Mouse (Mus musculus) heart, embryonic 16.5 days (tissue): ENCODE measurements around the gene Armc9. TPM values are rescaled to one million over a fixed set of nuclear protein-coding genes. Genes with fewer than 3 reads are reported as not detected.

Experiments used
- ATAC-seq: fragments of 200-750 bp; cut with Nextera tagmentation; replicated peaks from 2 replicates; pipeline ENCODE4 v1.8.0; 2017; ENCODE audit warnings: moderate number of reproducible peaks; ENCODE audit not compliant: insufficient read depth, low FRiP score; ENCODE audit errors: extremely low read depth
- H3K27ac ChIP-seq: fragments of 300-500 bp; sonication (generic); 2 replicates; pipeline ENCODE4 v1.5.1; 2014; ENCODE audit warnings: mild to moderate bottlenecking, low read length, control low read depth, moderate library complexity
- H3K27me3 ChIP-seq: fragments of 300-500 bp; sonication (generic); 2 replicates; pipeline ENCODE4 v1.6.1; 2014; ENCODE audit warnings: low read length, mixed read lengths; ENCODE audit not compliant: control insufficient read depth, insufficient read depth
- H3K36me3 ChIP-seq: fragments of 300-500 bp; sonication (generic); 2 replicates; pipeline ENCODE4 v1.6.1; 2014; ENCODE audit not compliant: control insufficient read depth, insufficient read depth
- H3K4me1 ChIP-seq: fragments of 300-500 bp; sonication (generic); 2 replicates; pipeline ENCODE4 v1.6.1; 2014; ENCODE audit warnings: low read length, mixed read lengths; ENCODE audit not compliant: control insufficient read depth, insufficient read depth
- H3K4me2 ChIP-seq: fragments of 300-500 bp; sonication (generic); 2 replicates; pipeline ENCODE4 v1.6.1; 2014; ENCODE audit warnings: low read depth, mild to moderate bottlenecking, control low read depth, low read length
- H3K4me3 ChIP-seq: fragments of 300-500 bp; sonication (generic); 2 replicates; pipeline ENCODE4 v1.5.1; 2014; ENCODE audit warnings: mild to moderate bottlenecking, control low read depth, low read length
- H3K9ac ChIP-seq: fragments of 300-500 bp; sonication (generic); 2 replicates; pipeline ENCODE4 v1.6.1; 2014; ENCODE audit warnings: low read length, control low read depth
- H3K9me3 ChIP-seq: fragments of 300-500 bp; sonication (generic); replicated peaks from 2 replicates; pipeline ENCODE4 v1.6.1; 2016; ENCODE audit warnings: low read length; ENCODE audit not compliant: control insufficient read depth
- WGBS: fragments of 180-500 bp; shearing (Covaris S2); extraction: QIAGEN DNeasy Blood & Tissue Kit; methylation state at CpG from one replicate; pipeline ENCODE4 v1.1.7; 2014; 5-methylcytosine and 5-hydroxymethylcytosine counted together
- polyA plus RNA-seq: library from polyadenylated mRNA; unstranded; fragments of >200 nt; fragmentation: Nextera tagmentation; extraction: Ambion mirVana; gene quantifications from 2 replicates; pipeline ENCODE4 v1.2.1, GENCODE M21; 2015

Gene Armc9
- polyA plus RNA-seq, 1 experiment from 2014 or later: 12.4 TPM

DNA sequence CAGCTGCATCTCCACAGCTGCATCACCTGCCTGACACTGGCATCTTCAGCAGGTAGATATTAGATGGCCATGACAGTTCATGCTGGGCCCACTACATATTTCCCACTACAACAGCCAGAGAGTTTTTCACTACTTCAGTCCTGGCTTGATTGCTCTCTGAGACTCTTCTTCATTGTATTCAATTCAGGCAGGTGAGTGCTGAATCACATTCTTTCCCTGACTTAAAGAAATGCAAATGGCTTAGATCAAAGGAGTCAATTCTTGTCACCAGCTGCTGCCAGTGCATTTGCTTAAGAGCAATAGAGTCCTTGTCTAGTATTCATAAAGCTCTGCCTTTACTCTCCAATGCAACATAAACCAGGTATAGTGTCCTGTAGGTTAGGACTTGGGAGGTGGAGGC is 46.7 kb downstream of the Armc9 start:
- ATAC-seq: no peak
- no peak overlapping the region for H3K4me3 ChIP-seq
- H3K9ac ChIP-seq: no peak overlapping the region
- H3K9me3 ChIP-seq: no peaks in the 10 kb centered on the region
- no peaks in the 10 kb centered on the region for H3K27me3 ChIP-seq
- H3K4me1 ChIP-seq: 0 out of 2 replicates have a peak, but pooled peaks cover 2% of the 10 kb centered on the region
- H3K36me3 ChIP-seq: peaks cover 9% of the 10 kb centered on the region
- no peak overlapping the region for H3K4me2 ChIP-seq
- H3K27ac ChIP-seq: no peak overlapping the region

DNA sequence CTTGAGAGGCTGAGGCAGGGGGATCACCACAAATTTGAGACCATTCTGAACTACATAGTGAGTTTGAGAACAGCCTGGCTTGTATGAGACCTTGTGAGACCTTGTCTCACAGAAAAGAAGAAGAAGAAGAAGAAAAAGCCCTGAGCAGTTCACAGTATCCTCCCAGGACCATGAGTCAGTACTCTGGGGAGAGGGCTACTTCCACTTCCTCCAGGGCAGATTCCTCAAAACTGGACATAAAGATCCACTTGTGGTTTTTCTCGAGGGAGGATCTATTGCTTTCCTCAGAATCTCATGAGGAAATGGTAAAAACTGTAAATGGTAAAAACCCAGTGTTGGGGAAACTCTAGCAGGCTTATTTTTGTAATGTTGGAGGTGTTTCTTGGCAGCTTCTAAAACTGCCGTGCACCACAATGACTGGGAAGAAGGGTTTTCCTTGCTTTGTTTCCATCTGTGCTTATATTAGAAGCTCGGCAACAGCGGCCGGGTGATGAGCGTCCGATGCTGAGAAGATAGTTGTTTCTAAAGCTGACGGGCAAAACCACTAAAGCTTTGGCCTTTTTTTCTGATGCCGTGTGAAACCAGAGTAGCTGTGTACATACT is 48.1 kb downstream of the Armc9 start:
- Histone ChIP-seq H3K4me2 (no peak overlapping the region), H3K4me1 (no peaks in the 10 kb centered on the region), H3K9ac (no peak overlapping the region), H3K27me3 (no peaks in the 10 kb centered on the region), H3K9me3 (no peaks in the 10 kb centered on the region), H3K27ac (no peak overlapping the region), H3K4me3 (no peak overlapping the region), H3K36me3 (peaks cover 9% of the 10 kb centered on the region)
- no peak for ATAC-seq
- 82% methylated on average over 9 of the region's 9 CpGs for WGBS

DNA sequence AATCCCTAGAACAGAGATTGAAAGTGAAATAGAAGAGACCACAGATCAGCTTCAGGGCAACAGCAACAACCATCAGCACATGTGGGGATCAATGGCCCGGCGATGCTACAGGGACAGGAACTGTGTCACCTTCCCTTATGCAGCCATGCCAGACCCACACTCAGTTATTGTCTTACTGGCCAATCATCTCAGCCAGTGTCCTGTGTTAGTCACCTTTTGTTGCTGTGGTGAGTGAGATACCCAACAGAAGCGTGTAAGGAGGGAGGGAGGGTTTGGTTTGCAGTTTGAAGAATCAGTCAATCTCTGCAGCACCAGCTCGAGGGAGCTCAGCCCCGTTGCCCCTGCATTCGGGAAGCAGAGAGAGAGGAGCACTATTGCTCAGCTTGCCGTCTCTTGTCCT is 56.1 kb downstream of the Armc9 start:
- Histone ChIP-seq H3K36me3 (0 out of 2 replicates have a peak, but pooled peaks cover 3% of the 10 kb centered on the region), H3K4me2 (no peak overlapping the region), H3K4me3 (no peak overlapping the region), H3K4me1 (no peaks in the 10 kb centered on the region), H3K9ac (no peak overlapping the region), H3K9me3 (no peaks in the 10 kb centered on the region), H3K27ac (no peak overlapping the region), H3K27me3 (no peaks in the 10 kb centered on the region)
- no peak for ATAC-seq
- WGBS: 83% methylated on average over 7 of the region's 7 CpGs

DNA sequence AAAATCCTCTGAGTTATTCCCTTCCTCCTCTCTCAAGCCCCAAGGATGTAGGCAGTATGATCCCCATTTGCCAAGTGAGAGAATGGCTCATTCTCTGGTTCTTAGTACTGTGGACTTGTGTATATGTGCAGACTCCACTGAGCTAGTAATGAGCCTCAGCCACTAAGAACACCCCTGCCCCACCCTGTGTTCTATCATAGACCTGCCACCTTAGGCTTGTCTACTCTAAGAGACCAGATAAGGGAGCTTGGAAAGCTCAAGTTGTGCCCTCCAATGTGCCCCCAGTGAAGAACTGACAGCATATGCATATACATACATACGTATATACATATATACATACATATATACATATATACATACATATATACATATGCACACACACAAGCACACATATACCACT is 56.9 kb downstream of the Armc9 start:
- H3K27ac ChIP-seq: no peak overlapping the region
- no peaks in the 10 kb centered on the region for H3K9me3 ChIP-seq
- no peak overlapping the region for H3K4me3 ChIP-seq
- H3K9ac ChIP-seq: no peak overlapping the region
- no peaks in the 10 kb centered on the region for H3K27me3 ChIP-seq
- H3K4me2 ChIP-seq: no peak overlapping the region
- H3K36me3 ChIP-seq: 0 out of 2 replicates have a peak, but pooled peaks cover 3% of the 10 kb centered on the region
- 81% methylated on average over 1 of the region's 1 CpGs for WGBS
- H3K4me1 ChIP-seq: no peaks in the 10 kb centered on the region
- ATAC-seq: no peak

DNA sequence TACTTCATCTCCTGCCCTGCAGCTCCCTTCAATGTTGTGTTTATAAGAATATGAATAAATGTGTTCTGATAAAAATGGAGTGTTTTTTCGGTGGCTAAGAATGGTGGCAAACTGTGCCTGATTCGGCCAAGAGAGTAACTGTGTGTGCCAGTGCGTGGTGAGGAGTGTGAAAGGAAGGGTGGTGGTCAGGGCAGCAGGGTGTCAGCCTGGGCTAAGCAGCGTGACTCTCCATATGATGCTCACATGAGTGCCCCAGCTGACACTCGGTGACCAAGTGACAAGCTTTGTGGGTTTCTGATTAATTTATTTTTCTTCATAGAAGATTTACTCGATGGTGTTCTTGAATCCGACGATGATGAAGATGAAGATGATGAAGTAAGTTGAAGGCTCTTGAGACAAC is 58.2 kb downstream of the Armc9 start:
- H3K27ac ChIP-seq: no peak overlapping the region
- H3K9me3 ChIP-seq: no peaks in the 10 kb centered on the region
- no peaks in the 10 kb centered on the region for H3K27me3 ChIP-seq
- no peak overlapping the region for H3K4me3 ChIP-seq
- no peaks in the 10 kb centered on the region for H3K4me1 ChIP-seq
- H3K36me3 ChIP-seq: 0 out of 2 replicates have a peak, but pooled peaks cover 3% of the 10 kb centered on the region
- H3K4me2 ChIP-seq: no peak overlapping the region
- no peak for ATAC-seq
- 91% methylated on average over 8 of the region's 8 CpGs for WGBS
- H3K9ac ChIP-seq: no peak overlapping the region

DNA sequence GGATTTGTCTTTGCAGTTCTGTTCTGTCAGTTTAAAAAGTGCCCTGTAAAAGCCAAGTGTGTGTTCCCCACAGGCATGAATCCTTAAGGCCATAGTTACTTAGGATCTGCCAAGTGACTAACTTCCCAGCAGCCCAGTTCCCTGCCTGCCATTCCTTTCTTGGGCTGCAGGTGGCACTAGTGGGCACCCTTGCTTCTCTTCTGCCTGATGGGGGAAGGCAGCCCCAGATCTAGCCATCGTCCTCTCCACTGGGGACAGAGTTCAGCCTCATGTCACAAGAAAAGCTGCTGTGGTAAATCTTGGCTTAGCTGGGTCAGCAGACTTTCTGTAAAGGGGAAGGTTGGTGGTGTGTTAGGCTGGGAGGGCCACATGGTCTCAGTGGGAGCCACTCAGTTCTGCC is 59.6 kb downstream of the Armc9 start:
- WGBS: 6% methylated on average over 1 of the region's 1 CpGs
- H3K9me3 ChIP-seq: no peaks in the 10 kb centered on the region
- H3K4me3 ChIP-seq: no peak overlapping the region
- H3K9ac ChIP-seq: no peak overlapping the region
- H3K4me2 ChIP-seq: no peak overlapping the region
- no peaks in the 10 kb centered on the region for H3K4me1 ChIP-seq
- ATAC-seq: 0 out of 2 replicates have a peak, but pooled peaks have one; percentile 6
- H3K27me3 ChIP-seq: no peaks in the 10 kb centered on the region
- no peak overlapping the region for H3K27ac ChIP-seq
- H3K36me3 ChIP-seq: no peaks in the 10 kb centered on the region

DNA sequence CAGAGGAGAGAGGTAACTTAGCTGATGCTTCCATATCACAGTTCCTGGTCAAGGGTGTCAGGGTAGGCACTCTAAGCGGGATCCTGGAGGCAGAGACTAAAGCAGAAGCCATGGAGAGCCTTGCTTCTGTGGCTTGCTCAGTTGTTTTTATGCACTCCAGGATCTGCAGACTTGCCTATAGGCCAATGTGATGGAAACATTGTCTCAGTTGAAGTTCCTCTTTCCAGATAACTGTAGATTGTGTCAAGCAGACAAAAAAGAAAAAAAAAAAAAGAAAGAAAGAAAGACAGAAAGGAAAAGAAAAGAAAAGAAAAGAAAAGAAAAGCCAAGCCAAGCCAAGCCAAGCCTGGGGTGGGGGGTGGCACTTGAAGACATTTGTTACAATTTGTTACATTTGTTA is 60.7 kb downstream of the Armc9 start:
- Histone ChIP-seq H3K9me3 (no peaks in the 10 kb centered on the region), H3K36me3 (no peaks in the 10 kb centered on the region), H3K4me1 (no peaks in the 10 kb centered on the region), H3K27me3 (no peaks in the 10 kb centered on the region), H3K4me2 (no peak overlapping the region), H3K4me3 (no peak overlapping the region), H3K27ac (no peak overlapping the region), H3K9ac (no peak overlapping the region)
- ATAC-seq: no peak
- WGBS: 71% methylated on average over 1 of the region's 1 CpGs

DNA sequence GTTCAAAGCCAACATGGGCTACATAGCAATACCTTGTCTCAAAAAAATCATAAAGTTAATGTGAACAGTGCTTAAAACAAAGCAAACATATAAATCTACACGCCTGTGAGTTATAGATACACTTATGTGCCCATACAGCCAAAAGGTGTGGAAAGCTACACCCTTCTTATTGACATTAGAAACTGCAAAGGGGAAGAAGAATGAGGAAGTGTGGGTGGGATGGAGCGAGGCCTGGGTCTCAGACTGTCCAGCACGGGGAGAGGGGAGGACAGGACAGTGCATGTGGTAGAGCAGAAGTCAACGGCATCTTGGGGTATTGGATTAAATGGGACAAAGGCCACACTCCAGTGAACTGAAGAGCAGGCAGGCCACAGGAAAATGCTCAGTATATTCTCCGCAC is 61.8 kb downstream of the Armc9 start:
- ATAC-seq: no peak
- WGBS: 80% methylated on average over 5 of the region's 5 CpGs
- H3K4me2 ChIP-seq: no peak overlapping the region
- no peaks in the 10 kb centered on the region for H3K4me1 ChIP-seq
- no peak overlapping the region for H3K27ac ChIP-seq
- no peaks in the 10 kb centered on the region for H3K36me3 ChIP-seq
- no peak overlapping the region for H3K4me3 ChIP-seq
- no peak overlapping the region for H3K9ac ChIP-seq
- no peaks in the 10 kb centered on the region for H3K9me3 ChIP-seq
- H3K27me3 ChIP-seq: no peaks in the 10 kb centered on the region

DNA sequence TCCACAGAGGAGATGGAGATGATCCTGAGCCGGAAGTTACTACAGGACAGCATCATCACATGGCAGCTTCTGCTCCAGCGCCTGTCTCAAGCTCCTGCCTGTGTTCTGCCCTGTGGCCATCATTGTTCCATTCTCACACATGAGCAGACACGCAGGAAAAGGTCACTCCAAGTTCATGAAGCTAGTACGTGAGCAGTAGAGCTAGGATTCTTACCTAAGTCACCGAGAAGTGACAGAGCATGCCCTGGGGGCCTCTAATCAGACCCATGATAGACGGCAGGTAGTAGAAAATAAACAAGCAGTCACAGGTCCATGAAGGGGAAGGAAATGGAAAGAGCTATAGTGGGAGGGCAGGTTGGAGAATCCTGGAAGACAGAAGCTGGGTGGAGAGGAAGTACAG is 63.4 kb downstream of the Armc9 start:
- no peaks in the 10 kb centered on the region for H3K27me3 ChIP-seq
- no peak overlapping the region for H3K4me3 ChIP-seq
- ATAC-seq: no peak
- no peaks in the 10 kb centered on the region for H3K36me3 ChIP-seq
- H3K27ac ChIP-seq: no peak overlapping the region
- no peaks in the 10 kb centered on the region for H3K4me1 ChIP-seq
- no peak overlapping the region for H3K4me2 ChIP-seq
- 49% methylated on average over 6 of the region's 6 CpGs for WGBS
- no peak overlapping the region for H3K9ac ChIP-seq
- no peaks in the 10 kb centered on the region for H3K9me3 ChIP-seq
